9 mouse cellular contexts compared by ENCODE assay signal in the genomic region with DNA sequence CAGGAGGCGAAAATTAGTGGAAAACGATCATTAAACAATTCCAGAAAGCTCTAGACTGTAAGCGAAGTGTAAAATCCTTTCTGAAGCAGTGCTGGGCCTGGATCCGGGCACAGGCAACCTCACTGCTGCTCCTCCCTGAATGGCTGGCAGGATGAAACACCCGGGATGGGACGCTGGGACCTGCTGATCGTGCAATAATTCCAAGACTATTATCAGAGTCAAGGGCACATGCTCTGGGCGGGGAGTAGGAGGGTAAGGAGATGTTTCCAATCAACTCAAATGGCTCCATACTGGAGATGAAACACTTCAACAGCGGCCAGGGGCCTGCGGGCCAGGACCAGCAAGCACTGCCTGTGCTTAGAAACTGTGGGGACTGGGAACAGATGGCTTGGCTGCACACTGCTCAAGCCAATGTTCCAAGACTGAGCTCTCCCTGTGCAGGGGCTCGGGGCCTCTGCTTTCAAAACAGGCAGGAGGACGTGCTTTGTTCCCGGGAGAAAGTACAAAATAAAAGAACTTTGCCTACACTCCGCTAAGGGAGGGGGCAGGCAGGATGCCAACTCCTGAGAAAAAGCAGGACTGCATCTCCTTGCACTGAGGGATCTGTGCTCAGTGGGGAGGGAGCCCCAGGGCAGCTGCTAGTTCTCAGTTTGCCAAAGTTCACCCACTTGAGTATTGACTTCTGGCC.
DNase-seq lines count a peak whose midpoint lies in the region; ATAC-seq and TF ChIP-seq lines count a peak whose summit lies in the region.
"Had no signal": no experiment of that assay in that cellular context is flagged by ENCODE, and none has a peak within 500 bp of the region (broad histone marks: within the 10 kb centered on the region; RNA-seq: fewer than 3 reads in every experiment).

No protein-coding gene starts in this region.

- ATAC-seq in forebrain, embryonic 16.5 days: peak; percentile 98
- ATAC-seq in heart, postnatal 0 days (ENCODE audit: insufficient read depth, low read depth): peak; percentile 72
- ATAC-seq in lung, embryonic 16.5 days (ENCODE audit: low read depth): peak; percentile 96

- no peak for TF ChIP-seq POLR2A in cerebellum, adult 2 months (IDR thresholded peaks at IDR 0.05; ENCODE audit: borderline replicate concordance, insufficient read depth, low read length)

- no peak for TF ChIP-seq CTCF in cerebellum, adult 2 months (IDR thresholded peaks at IDR 0.05; ENCODE audit: borderline replicate concordance, insufficient read depth, low read depth, low read length)
- TF ChIP-seq CTCF in heart, postnatal 0 days (IDR thresholded peaks at IDR 0.05; ENCODE audit: low read depth): no peak

- WGBS in cerebellum, adult 2 months: 16% methylated on average over 14 of the region's 14 CpGs
- 11% methylated on average over 14 of the region's 14 CpGs for WGBS in forebrain, embryonic 16.5 days
- 36% methylated on average over 14 of the region's 14 CpGs for WGBS in heart, postnatal 0 days
- 46% methylated on average over 14 of the region's 14 CpGs for WGBS in lung, embryonic 16.5 days

- no peak for TF ChIP-seq EP300 in heart, postnatal 0 days (IDR thresholded peaks at IDR 0.05; ENCODE audit: low read depth)

- no peaks in the 10 kb centered on the region for H3K36me3 ChIP-seq in ES-E14 (ENCODE audit: control insufficient read depth, insufficient read depth, low read length, poor library complexity, severe bottlenecking)
- no peaks in the 10 kb centered on the region for H3K36me3 ChIP-seq in forebrain, embryonic 16.5 days (ENCODE audit: control insufficient read depth, insufficient read depth)
- H3K36me3 ChIP-seq in heart, postnatal 0 days (replicated peaks; ENCODE audit: control insufficient read depth, insufficient read depth, low read length): no peaks in the 10 kb centered on the region
- no peaks in the 10 kb centered on the region for H3K36me3 ChIP-seq in lung, embryonic 16.5 days (ENCODE audit: control insufficient read depth, insufficient read depth, low read length)

- no peaks in the 10 kb centered on the region for H3K27me3 ChIP-seq in cerebellum, adult 2 months (ENCODE audit: control insufficient read depth, insufficient read depth, low read length)
- no peaks in the 10 kb centered on the region for H3K27me3 ChIP-seq in forebrain, embryonic 16.5 days (replicated peaks; ENCODE audit: control insufficient read depth, insufficient read depth, low read length)
- H3K27me3 ChIP-seq in heart, postnatal 0 days (ENCODE audit: control insufficient read depth, insufficient read depth, low read length): no peaks in the 10 kb centered on the region
- no peaks in the 10 kb centered on the region for H3K27me3 ChIP-seq in lung, embryonic 16.5 days (ENCODE audit: control insufficient read depth, insufficient read depth, low read depth, low read length)

- H3K27ac ChIP-seq in ES-E14 (ENCODE audit: insufficient read depth, low read depth, low read length, poor library complexity, severe bottlenecking): no peak overlapping the region
- 0 out of 2 replicates have a peak overlapping the region, but pooled peaks have one; percentile 19 for H3K27ac ChIP-seq in cerebellum, adult 2 months (ENCODE audit: insufficient read depth, low read length)
- H3K27ac ChIP-seq in forebrain, embryonic 16.5 days (ENCODE audit: low read length): peak overlapping the region; percentile 52
- H3K27ac ChIP-seq in heart, postnatal 0 days (ENCODE audit: low read depth): peak overlapping the region; percentile 68
- H3K27ac ChIP-seq in lung, embryonic 16.5 days (ENCODE audit: low read length): peak overlapping the region; percentile 94
- H3K27ac ChIP-seq: macrophage had no signal

- in situ Hi-C loops in ES-E14 (cut with MboI; ENCODE audit: low sequenced_read_pairs in 2 of 2, unreplicated experiment in 2 of 2): no loop called here

- H3K4me2 ChIP-seq in forebrain, embryonic 16.5 days (ENCODE audit: low read length): no peak overlapping the region
- no peak overlapping the region for H3K4me2 ChIP-seq in heart, postnatal 0 days (ENCODE audit: low read depth, low read length)
- peak overlapping the region; percentile 14; the same call in 1 of the 2 replicates for H3K4me2 ChIP-seq in lung, embryonic 16.5 days (ENCODE audit: low read depth, low read length)

- H3K4me1 ChIP-seq in ES-E14 (ENCODE audit: control insufficient read depth in 2 of 2, insufficient read depth in 2 of 2, low read length in 2 of 2, poor library complexity in 1 of 2): peaks cover 3 to 7% of the 10 kb centered on the region in 2 experiments; a peak in 1 of 4 replicates
- H3K4me1 ChIP-seq in cerebellum, adult 2 months (ENCODE audit: control insufficient read depth, insufficient read depth, low read length): peaks cover 7% of the 10 kb centered on the region
- peaks cover 9% of the 10 kb centered on the region for H3K4me1 ChIP-seq in forebrain, embryonic 16.5 days (replicated peaks; ENCODE audit: control insufficient read depth, insufficient read depth, low read length)
- peaks cover 3% of the 10 kb centered on the region; the same call in 1 of the 2 replicates for H3K4me1 ChIP-seq in heart, postnatal 0 days (ENCODE audit: control insufficient read depth, insufficient read depth)
- H3K4me1 ChIP-seq in lung, embryonic 16.5 days (replicated peaks; ENCODE audit: control insufficient read depth, insufficient read depth, low read length): peaks cover 15% of the 10 kb centered on the region

- DNase-seq in ES-E14 (ENCODE audit: low read depth, low spot score): no peak
- peak; percentile 62 to 70 for DNase-seq in cerebellum, adult 2 months
- peak; percentile 55 for DNase-seq in heart, postnatal 0 days (ENCODE audit: low spot score)
- DNase-seq in kidney, postnatal 25 days: peak; percentile 88 to 93
- DNase-seq in right cerebral cortex, adult 2 months (ENCODE audit: low spot score in 2 of 2): peak; percentile 51 to 63
- DNase-seq in thymus, postnatal 0 days (ENCODE audit: low spot score): no peak

- H3K4me3 ChIP-seq in ES-E14 (ENCODE audit: insufficient read depth in 1 of 2, low read depth in 1 of 2, low read length in 2 of 2, poor library complexity in 1 of 2, severe bottlenecking in 1 of 2): peak overlapping the region; percentile 52 to 72
- H3K4me3 ChIP-seq in cerebellum, adult 2 months (replicated peaks; ENCODE audit: insufficient read depth, low read depth, low read length): no peak overlapping the region
- no peak overlapping the region for H3K4me3 ChIP-seq in forebrain, embryonic 16.5 days (replicated peaks; ENCODE audit: low read length)
- H3K4me3 ChIP-seq in heart, postnatal 0 days (ENCODE audit: low read depth, low read length): no peak overlapping the region
- no peak overlapping the region for H3K4me3 ChIP-seq in lung, embryonic 16.5 days (ENCODE audit: low read length)

- peak overlapping the region; percentile 12; the same call in 1 of the 2 replicates for H3K9ac ChIP-seq in ES-E14 (ENCODE audit: insufficient read depth, low read depth, low read length, poor library complexity, severe bottlenecking)
- no peak overlapping the region for H3K9ac ChIP-seq in forebrain, embryonic 16.5 days (replicated peaks; ENCODE audit: low read depth, low read length)
- H3K9ac ChIP-seq in heart, postnatal 0 days (replicated peaks; ENCODE audit: low read depth, low read length): no peak overlapping the region
- H3K9ac ChIP-seq in lung, embryonic 16.5 days (ENCODE audit: low read length): peak overlapping the region; percentile 57

- no peaks in the 10 kb centered on the region for H3K9me3 ChIP-seq in ES-E14 (ENCODE audit: control insufficient read depth, insufficient read depth, low read depth, low read length)
- 0 out of 2 replicates have a peak, but pooled peaks cover 3% of the 10 kb centered on the region for H3K9me3 ChIP-seq in forebrain, embryonic 16.5 days (ENCODE audit: control insufficient read depth, low read length)
- no peaks in the 10 kb centered on the region for H3K9me3 ChIP-seq in heart, postnatal 0 days (replicated peaks; ENCODE audit: control insufficient read depth, low read length)
- H3K9me3 ChIP-seq in lung, embryonic 16.5 days (ENCODE audit: control insufficient read depth, low read length): 0 out of 2 replicates have a peak, but pooled peaks cover 2% of the 10 kb centered on the region

TF ChIP-seq in ES-E14, 5 proteins besides CTCF, POLR2A, EP300 and RAD21:
- TF ChIP-seq MAFK (IDR thresholded peaks at IDR 0.05; ENCODE audit: insufficient read depth, low read depth, low read length) (peak; percentile 70; the same call in 1 of the 2 replicates), ZNF384 (IDR thresholded peaks at IDR 0.05; ENCODE audit: low read depth, low read length) (no peak), ZC3H11A (IDR thresholded peaks at IDR 0.05; ENCODE audit: borderline replicate concordance, low read depth, low read length) (no peak), CHD2 (IDR thresholded peaks at IDR 0.05; ENCODE audit: low read depth, low read length) (no peak), HCFC1 (IDR thresholded peaks at IDR 0.05; ENCODE audit: borderline replicate concordance, insufficient read depth, low read length) (no peak)

Comparison
In these comparisons a context has a peak if more than half of its experiments do, and no peak if none do; other contexts are left out.
1. DNase-seq: peak in cerebellum, adult 2 months (2 of 2), heart, postnatal 0 days (single experiment), kidney, postnatal 25 days (2 of 2) and right cerebral cortex, adult 2 months (2 of 2); none in ES-E14 (single experiment) and thymus, postnatal 0 days (single experiment).
2. H3K4me3 ChIP-seq: peak in ES-E14 (2 of 2); none in cerebellum, adult 2 months (single experiment), forebrain, embryonic 16.5 days (single experiment), heart, postnatal 0 days (single experiment) and lung, embryonic 16.5 days (single experiment).
3. H3K9ac ChIP-seq: peak in ES-E14 (single experiment) and lung, embryonic 16.5 days (single experiment); none in forebrain, embryonic 16.5 days (single experiment) and heart, postnatal 0 days (single experiment).
4. Peak in every context shown above with its lines, with median percentiles within 50 percentile points of each other: ATAC-seq.